12 mouse cellular contexts compared by ENCODE assay signal in the genomic region with DNA sequence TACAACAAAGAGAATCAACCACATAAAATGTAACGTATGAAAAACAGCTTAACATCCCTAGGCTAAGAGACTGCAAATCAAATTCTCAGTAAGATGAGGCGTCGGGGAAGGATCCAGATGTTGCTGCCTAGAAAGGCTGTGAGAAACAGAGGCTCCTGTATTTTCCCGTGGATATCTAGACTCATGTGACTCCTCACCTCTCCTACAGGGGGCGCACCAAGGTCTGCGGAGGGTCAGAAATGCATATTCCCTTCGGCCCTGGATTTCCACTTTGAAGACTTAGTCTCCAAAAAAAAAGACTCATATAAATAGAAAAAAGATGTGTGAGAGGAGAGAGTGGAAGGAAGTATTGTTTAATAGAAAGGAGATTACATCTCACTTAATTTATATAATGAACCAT. TPM values are rescaled to one million over a fixed set of nuclear protein-coding genes. Genes with fewer than 3 reads are reported as not detected.
A peak's percentile ranks its signal among the peaks of the same experiment; 100 is the strongest.
DNase-seq lines count a peak whose midpoint lies in the region; ATAC-seq and TF ChIP-seq lines count a peak whose summit lies in the region.
"Had no signal": no experiment of that assay in that cellular context is flagged by ENCODE, and none has a peak within 500 bp of the region (broad histone marks: within the 10 kb centered on the region; RNA-seq: fewer than 3 reads in every experiment).

No protein-coding gene starts in this region.

- H3K36me3 ChIP-seq in intestine, postnatal 0 days (ENCODE audit: control insufficient read depth, insufficient read depth), result no peaks in the 10 kb centered on the region
- no peaks in the 10 kb centered on the region for H3K36me3 ChIP-seq in intestine, embryonic 16.5 days (ENCODE audit: control insufficient read depth, insufficient read depth, low read length)
- no peaks in the 10 kb centered on the region for H3K36me3 ChIP-seq in ES-Bruce4 (ENCODE audit: control insufficient read depth, insufficient read depth, low read length, poor library complexity, severe bottlenecking)
- no peaks in the 10 kb centered on the region for H3K36me3 ChIP-seq in liver, embryonic 14.5 days (replicated peaks; ENCODE audit: control insufficient read depth, insufficient read depth, low read depth)
- no peaks in the 10 kb centered on the region for H3K36me3 ChIP-seq in forebrain, embryonic 14.5 days (ENCODE audit: control insufficient read depth, insufficient read depth, low read length)
- H3K36me3 ChIP-seq: embryonic facial prominence, embryonic 15.5 days; hindbrain, embryonic 10.5 days; midbrain, embryonic 12.5 days had no signal

- DNase-seq in A20 (ENCODE audit: low read depth, low spot score), result peak; percentile 25
- DNase-seq in liver, embryonic 14.5 days (ENCODE audit: low read depth in 3 of 3, low spot score in 3 of 3), result no peak
- no peak for DNase-seq in ovary, postnatal 14 days (ENCODE audit: low spot score)
- DNase-seq in cerebellum, postnatal 10 days, result no peak
- no peak for DNase-seq in forebrain, embryonic 14.5 days (ENCODE audit: low spot score)
- DNase-seq: kidney, postnatal 36 days had no signal

- H3K4me1 ChIP-seq in intestine, postnatal 0 days (replicated peaks; ENCODE audit: control insufficient read depth, insufficient read depth, low read length), result no peaks in the 10 kb centered on the region
- H3K4me1 ChIP-seq in intestine, embryonic 16.5 days (ENCODE audit: control insufficient read depth, insufficient read depth, low read length), result no peaks in the 10 kb centered on the region
- H3K4me1 ChIP-seq in ES-Bruce4 (ENCODE audit: control insufficient read depth, insufficient read depth, low read length), result no peaks in the 10 kb centered on the region
- no peaks in the 10 kb centered on the region for H3K4me1 ChIP-seq in liver, embryonic 14.5 days (replicated peaks; ENCODE audit: control insufficient read depth in 2 of 2, insufficient read depth in 2 of 2, low read length in 1 of 2)
- H3K4me1 ChIP-seq in forebrain, embryonic 14.5 days (ENCODE audit: control insufficient read depth, insufficient read depth, low read length), result no peaks in the 10 kb centered on the region
- H3K4me1 ChIP-seq: embryonic facial prominence, embryonic 15.5 days; midbrain, embryonic 12.5 days had no signal

- TF ChIP-seq CTCF in intestine, postnatal 0 days (IDR thresholded peaks at IDR 0.05; ENCODE audit: low read depth), result peak; percentile 39
- TF ChIP-seq CTCF in ES-Bruce4 (IDR thresholded peaks at IDR 0.05; ENCODE audit: low read depth, low read length), result peak; percentile 37
- TF ChIP-seq CTCF in liver, embryonic 14.5 days (IDR thresholded peaks at IDR 0.05; ENCODE audit: low read depth), result peak; percentile 59

- no peak overlapping the region for H3K4me2 ChIP-seq in intestine, postnatal 0 days (replicated peaks; ENCODE audit: low read depth)
- no peak overlapping the region for H3K4me2 ChIP-seq in intestine, embryonic 16.5 days (ENCODE audit: low read depth, low read length)
- no peak overlapping the region for H3K4me2 ChIP-seq in liver, embryonic 14.5 days (ENCODE audit: low read depth)
- H3K4me2 ChIP-seq in forebrain, embryonic 14.5 days (ENCODE audit: low read length), result no peak overlapping the region
- H3K4me2 ChIP-seq: embryonic facial prominence, embryonic 15.5 days; midbrain, embryonic 12.5 days had no signal

- no peaks in the 10 kb centered on the region for H3K9me3 ChIP-seq in intestine, postnatal 0 days (ENCODE audit: control insufficient read depth)
- H3K9me3 ChIP-seq in intestine, embryonic 16.5 days (ENCODE audit: control insufficient read depth, low read length), result no peaks in the 10 kb centered on the region
- no peaks in the 10 kb centered on the region for H3K9me3 ChIP-seq in ES-Bruce4 (replicated peaks; ENCODE audit: control insufficient read depth, insufficient read depth, low read length, poor library complexity, severe bottlenecking)
- no peaks in the 10 kb centered on the region for H3K9me3 ChIP-seq in liver, embryonic 14.5 days (ENCODE audit: control insufficient read depth, low read length)
- H3K9me3 ChIP-seq in forebrain, embryonic 14.5 days (replicated peaks; ENCODE audit: control insufficient read depth, low read length), result no peaks in the 10 kb centered on the region
- H3K9me3 ChIP-seq: embryonic facial prominence, embryonic 15.5 days; hindbrain, embryonic 10.5 days; midbrain, embryonic 12.5 days had no signal

- no peak for ATAC-seq in intestine, postnatal 0 days
- ATAC-seq in intestine, embryonic 16.5 days, result no peak
- ATAC-seq in liver, embryonic 14.5 days (ENCODE audit: insufficient read depth), result no peak
- ATAC-seq in forebrain, embryonic 14.5 days, result no peak

- WGBS in intestine, postnatal 0 days, result 71% methylated on average over 7 of the region's 7 CpGs
- 66% methylated on average over 7 of the region's 7 CpGs for WGBS in intestine, embryonic 16.5 days
- WGBS in liver, embryonic 14.5 days (ENCODE audit: insufficient replicate concordance), result 50% methylated on average over 7 of the region's 7 CpGs
- 71% methylated on average over 7 of the region's 7 CpGs for WGBS in forebrain, embryonic 14.5 days

- no peak overlapping the region for H3K27ac ChIP-seq in intestine, postnatal 0 days (ENCODE audit: low read depth, low read length)
- no peak overlapping the region for H3K27ac ChIP-seq in intestine, embryonic 16.5 days (ENCODE audit: low read length)
- H3K27ac ChIP-seq in ES-Bruce4 (ENCODE audit: insufficient read depth, low read length), result no peak overlapping the region
- H3K27ac ChIP-seq in liver, embryonic 14.5 days, result no peak overlapping the region
- no peak overlapping the region for H3K27ac ChIP-seq in forebrain, embryonic 14.5 days (ENCODE audit: low read depth, low read length)
- H3K27ac ChIP-seq: embryonic facial prominence, embryonic 15.5 days; hindbrain, embryonic 10.5 days; midbrain, embryonic 12.5 days had no signal

- TF ChIP-seq EP300 in ES-Bruce4 (IDR thresholded peaks at IDR 0.05; ENCODE audit: insufficient read depth, low read depth, low read length), result no peak
- TF ChIP-seq EP300 in liver, embryonic 14.5 days (IDR thresholded peaks at IDR 0.05; ENCODE audit: low read depth), result no peak

- H3K27me3 ChIP-seq in intestine, postnatal 0 days (replicated peaks; ENCODE audit: control insufficient read depth, insufficient read depth, low read length), result no peaks in the 10 kb centered on the region
- H3K27me3 ChIP-seq in intestine, embryonic 16.5 days (replicated peaks; ENCODE audit: control insufficient read depth, insufficient read depth, low read length), result no peaks in the 10 kb centered on the region
- H3K27me3 ChIP-seq in ES-Bruce4 (ENCODE audit: control insufficient read depth, insufficient read depth, low read length, poor library complexity, severe bottlenecking), result no peaks in the 10 kb centered on the region
- H3K27me3 ChIP-seq in liver, embryonic 14.5 days (ENCODE audit: control insufficient read depth, insufficient read depth, low read length), result no peaks in the 10 kb centered on the region
- no peaks in the 10 kb centered on the region for H3K27me3 ChIP-seq in forebrain, embryonic 14.5 days (replicated peaks; ENCODE audit: control insufficient read depth, insufficient read depth, low read length)
- H3K27me3 ChIP-seq: embryonic facial prominence, embryonic 15.5 days; midbrain, embryonic 12.5 days had no signal

- no peak overlapping the region for H3K9ac ChIP-seq in intestine, postnatal 0 days (ENCODE audit: low read depth, low read length)
- H3K9ac ChIP-seq in intestine, embryonic 16.5 days (ENCODE audit: low read depth, low read length), result no peak overlapping the region
- H3K9ac ChIP-seq in ES-Bruce4 (ENCODE audit: low read depth, poor library complexity, severe bottlenecking), result no peak overlapping the region
- H3K9ac ChIP-seq in liver, embryonic 14.5 days (replicated peaks), result no peak overlapping the region
- no peak overlapping the region for H3K9ac ChIP-seq in forebrain, embryonic 14.5 days (ENCODE audit: low read length)
- H3K9ac ChIP-seq: embryonic facial prominence, embryonic 15.5 days; midbrain, embryonic 12.5 days had no signal

- no peak overlapping the region for H3K4me3 ChIP-seq in intestine, postnatal 0 days (ENCODE audit: low read depth, low read length)
- no peak overlapping the region for H3K4me3 ChIP-seq in intestine, embryonic 16.5 days (ENCODE audit: low read length)
- H3K4me3 ChIP-seq in ES-Bruce4 (ENCODE audit: low read depth, low read length), result no peak overlapping the region
- no peak overlapping the region for H3K4me3 ChIP-seq in liver, embryonic 14.5 days (ENCODE audit: insufficient read depth in 1 of 2, low read depth in 2 of 2, low read length in 2 of 2)
- H3K4me3 ChIP-seq in forebrain, embryonic 14.5 days (ENCODE audit: low read depth, low read length), result no peak overlapping the region
- H3K4me3 ChIP-seq: embryonic facial prominence, embryonic 15.5 days; hindbrain, embryonic 10.5 days; midbrain, embryonic 12.5 days had no signal

- TF ChIP-seq POLR2A in ES-Bruce4 (IDR thresholded peaks at IDR 0.05; ENCODE audit: insufficient read depth, low read length), result no peak

RNA-seq across cellular contexts. Expression of a gene that starts 32.0 kb away (rescaled TPM):
- 0.39 and 0.44 TPM in 2 replicates for polyA plus RNA-seq in intestine, postnatal 0 days (2015; fragmentation: Nextera tagmentation; extraction: Ambion mirVana)
- 0.48 and 0.54 TPM in 2 replicates for polyA plus RNA-seq in intestine, embryonic 16.5 days (2015; fragmentation: Nextera tagmentation; extraction: Ambion mirVana)
- not detected in 2 replicates for polyA plus RNA-seq in ES-Bruce4 (2011; ENCODE audit: insufficient read depth, insufficient read length, low read depth, missing spikeins)
- polyA plus RNA-seq in liver, embryonic 14.5 days (2012; rRNA removed), result 0.01 TPM in 2 replicates
- polyA plus RNA-seq in liver, embryonic 14.5 days (2014; fragmentation: Nextera tagmentation; extraction: Ambion mirVana), result 0.08 TPM in 1 of 2 replicates, not detected in the other
- not detected in 2 replicates for polyA plus RNA-seq in forebrain, embryonic 14.5 days (2014; fragmentation: Nextera tagmentation; extraction: Ambion mirVana)
- polyA plus RNA-seq: hindbrain, embryonic 10.5 days had no signal
